Mouse (Mus musculus) midbrain, embryonic 13.5 days (tissue): ENCODE measurements around the gene Greb1. TPM values are rescaled to one million over a fixed set of nuclear protein-coding genes. Genes with fewer than 3 reads are reported as not detected.

Source experiments
- ATAC-seq: fragments of 200-750 bp; cut with Nextera tagmentation; 2 replicates; pipeline ENCODE4 v1.8.0; 2017; ENCODE audit warnings: mild to moderate bottlenecking, moderate TSS enrichment, moderate library complexity
- H3K27ac ChIP-seq: fragments of 300-500 bp; sonication (generic); 2 replicates; pipeline ENCODE4 v1.5.1; 2015; ENCODE audit warnings: inconsistent platforms, mild to moderate bottlenecking, moderate library complexity
- H3K27me3 ChIP-seq: fragments of 300-500 bp; sonication (generic); 2 replicates; pipeline ENCODE4 v1.6.1; 2015; ENCODE audit warnings: mild to moderate bottlenecking, inconsistent platforms
- H3K36me3 ChIP-seq: fragments of 300-500 bp; sonication (generic); 2 replicates; pipeline ENCODE4 v1.6.1; 2015; ENCODE audit warnings: mild to moderate bottlenecking, inconsistent platforms
- H3K4me1 ChIP-seq: fragments of 300-500 bp; sonication (generic); replicated peaks from 2 replicates; pipeline ENCODE4 v1.6.1; 2015; ENCODE audit warnings: inconsistent platforms
- H3K4me2 ChIP-seq: fragments of 300-500 bp; sonication (generic); replicated peaks from 2 replicates; pipeline ENCODE4 v1.6.1; 2015; ENCODE audit warnings: moderate library complexity, mild to moderate bottlenecking, inconsistent platforms
- H3K4me3 ChIP-seq: fragments of 300-500 bp; sonication (generic); replicated peaks from 2 replicates; pipeline ENCODE4 v1.5.1; 2015; ENCODE audit warnings: mild to moderate bottlenecking, inconsistent platforms
- H3K9ac ChIP-seq: fragments of 300-500 bp; sonication (generic); replicated peaks from 2 replicates; pipeline ENCODE4 v1.6.1; 2015; ENCODE audit warnings: mild to moderate bottlenecking, inconsistent platforms
- H3K9me3 ChIP-seq: fragments of 300-500 bp; sonication (generic); 2 replicates; pipeline ENCODE4 v1.6.1; 2016; ENCODE audit warnings: mild to moderate bottlenecking, inconsistent platforms
- WGBS: fragments of 180-500 bp; shearing (Covaris S2); methylation state at CpG from one replicate; pipeline ENCODE4 v1.1.7; 2015; 5-methylcytosine and 5-hydroxymethylcytosine counted together
- polyA plus RNA-seq: library from polyadenylated mRNA; unstranded; fragments of >200 nt; fragmentation: Nextera tagmentation; extraction: Ambion mirVana; gene quantifications from 2 replicates; pipeline ENCODE4 v1.2.1, GENCODE M21; 2015

The Greb1 gene
- polyA plus RNA-seq: 2.7 and 3.1 TPM in 2 replicates

DNA sequence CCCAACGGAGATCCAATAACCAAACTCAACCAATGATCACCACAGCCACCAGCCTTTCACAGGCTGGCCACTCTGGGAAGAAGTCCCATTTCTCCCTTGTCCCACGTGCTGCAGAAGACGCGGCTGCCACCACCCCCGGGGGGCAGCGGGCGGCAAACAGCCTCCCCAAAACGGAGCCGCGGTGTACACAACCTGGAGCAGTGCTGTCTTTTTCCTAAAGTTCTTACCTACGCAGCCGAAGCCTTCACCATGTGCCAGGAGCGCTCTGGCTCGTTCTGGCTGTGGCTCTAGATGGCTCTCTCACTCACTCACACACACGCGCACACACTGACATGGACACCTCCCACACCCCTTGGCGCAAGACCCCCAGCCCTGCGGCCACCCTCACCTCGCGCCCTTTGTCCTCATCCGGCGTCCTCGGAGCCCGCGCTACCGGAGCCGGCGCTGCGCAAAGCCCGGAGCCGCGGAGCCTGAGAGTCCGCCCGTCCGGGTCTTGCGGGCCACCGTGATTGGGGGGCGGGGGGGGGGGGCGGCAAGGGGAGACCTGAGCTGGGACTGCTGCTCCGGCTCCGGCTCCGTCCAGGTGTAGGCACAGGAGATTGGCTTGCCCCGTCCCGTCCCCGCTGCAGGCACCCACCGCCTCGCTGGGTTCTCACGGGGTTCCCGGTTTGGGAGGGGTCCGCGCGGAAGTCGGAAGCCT lies at the start of gene Greb1:
TSS of gene Greb1 (minus strand) at position 628 of the 700 bp plus-strand sequence.
- H3K9ac ChIP-seq: peak within 1 kb of the TSS; percentile 74
- 0 out of 2 replicates have a peak, but pooled peaks cover 3% of the 10 kb centered on the region for H3K27me3 ChIP-seq
- under 1% methylated on average over 52 of the region's 53 CpGs for WGBS
- peak within 1 kb of the TSS; percentile 92 for H3K4me2 ChIP-seq
- peaks cover 33% of the 10 kb centered on the region for H3K4me1 ChIP-seq
- peak within 1 kb of the TSS; percentile 67 for H3K4me3 ChIP-seq
- no peaks in the 10 kb centered on the region for H3K36me3 ChIP-seq
- peak; percentile 81 for ATAC-seq
- H3K9me3 ChIP-seq: no peaks in the 10 kb centered on the region
- no peak within 1 kb of the TSS for H3K27ac ChIP-seq

DNA sequence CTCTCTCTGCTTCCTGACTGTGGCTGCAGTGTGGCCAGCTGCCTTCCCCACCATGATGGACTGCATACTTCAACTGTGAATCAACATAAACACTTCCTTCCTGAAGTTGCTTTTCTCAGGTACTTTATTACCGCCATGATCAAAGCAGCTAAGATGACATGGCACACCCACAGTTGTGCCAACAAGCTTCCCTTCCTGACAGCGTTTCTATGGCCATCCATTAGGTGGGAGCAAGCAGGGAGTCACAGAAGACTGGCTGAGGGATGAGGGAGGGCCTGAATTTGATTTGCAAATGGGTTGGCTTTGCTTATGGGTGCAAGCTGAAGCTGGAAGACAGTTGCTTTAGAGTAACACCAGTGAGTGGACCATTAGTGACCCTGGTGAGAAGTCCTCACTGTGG lies 49.1 kb upstream of the Greb1 start:
- no peaks in the 10 kb centered on the region for H3K27me3 ChIP-seq
- no peak overlapping the region for H3K4me3 ChIP-seq
- no peak overlapping the region for H3K9ac ChIP-seq
- no peak for ATAC-seq
- WGBS: 78% methylated on average over 2 of the region's 2 CpGs
- no peak overlapping the region for H3K4me2 ChIP-seq
- H3K4me1 ChIP-seq: peaks cover 13% of the 10 kb centered on the region; the same call in 1 of the 2 replicates
- H3K36me3 ChIP-seq: no peaks in the 10 kb centered on the region
- no peaks in the 10 kb centered on the region for H3K9me3 ChIP-seq
- no peak overlapping the region for H3K27ac ChIP-seq

DNA sequence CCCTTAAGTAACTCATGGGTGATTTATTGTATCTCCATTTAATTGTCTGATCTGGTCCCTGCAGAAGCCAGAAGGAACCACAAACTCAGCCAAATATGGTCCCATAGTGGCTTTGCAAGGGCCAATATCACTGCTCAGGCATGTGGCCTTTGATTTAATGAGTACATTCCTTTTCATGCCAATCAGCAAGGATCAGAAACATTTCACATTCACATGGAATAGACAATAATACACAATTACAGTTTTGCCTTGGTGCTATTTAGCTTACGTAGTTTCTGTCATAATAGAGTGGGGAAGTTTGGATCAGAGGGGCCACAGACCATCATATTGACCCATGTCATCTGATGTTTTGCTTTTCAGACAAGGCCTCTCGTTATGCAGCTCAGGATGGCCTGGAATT lies 47.8 kb upstream of the Greb1 start:
- Histone ChIP-seq H3K4me3 (no peak overlapping the region), H3K9ac (no peak overlapping the region), H3K27me3 (no peaks in the 10 kb centered on the region), H3K27ac (no peak overlapping the region), H3K4me2 (no peak overlapping the region), H3K4me1 (peaks cover 8% of the 10 kb centered on the region; the same call in 1 of the 2 replicates), H3K36me3 (no peaks in the 10 kb centered on the region), H3K9me3 (no peaks in the 10 kb centered on the region)
- WGBS: 86% methylated on average over 2 of the region's 2 CpGs
- no peak for ATAC-seq

GRCm38 (mm10) chr12:16847204-16847792 lies 46.6 kb upstream of the Greb1 start:
- no peaks in the 10 kb centered on the region for H3K36me3 ChIP-seq
- H3K9ac ChIP-seq: no peak overlapping the region
- no peak overlapping the region for H3K4me2 ChIP-seq
- H3K9me3 ChIP-seq: no peaks in the 10 kb centered on the region
- WGBS: 92% methylated on average over 4 of the region's 4 CpGs
- peaks cover 8% of the 10 kb centered on the region; the same call in 1 of the 2 replicates for H3K4me1 ChIP-seq
- H3K4me3 ChIP-seq: no peak overlapping the region
- no peak overlapping the region for H3K27ac ChIP-seq
- ATAC-seq: no peak
- no peaks in the 10 kb centered on the region for H3K27me3 ChIP-seq

DNA sequence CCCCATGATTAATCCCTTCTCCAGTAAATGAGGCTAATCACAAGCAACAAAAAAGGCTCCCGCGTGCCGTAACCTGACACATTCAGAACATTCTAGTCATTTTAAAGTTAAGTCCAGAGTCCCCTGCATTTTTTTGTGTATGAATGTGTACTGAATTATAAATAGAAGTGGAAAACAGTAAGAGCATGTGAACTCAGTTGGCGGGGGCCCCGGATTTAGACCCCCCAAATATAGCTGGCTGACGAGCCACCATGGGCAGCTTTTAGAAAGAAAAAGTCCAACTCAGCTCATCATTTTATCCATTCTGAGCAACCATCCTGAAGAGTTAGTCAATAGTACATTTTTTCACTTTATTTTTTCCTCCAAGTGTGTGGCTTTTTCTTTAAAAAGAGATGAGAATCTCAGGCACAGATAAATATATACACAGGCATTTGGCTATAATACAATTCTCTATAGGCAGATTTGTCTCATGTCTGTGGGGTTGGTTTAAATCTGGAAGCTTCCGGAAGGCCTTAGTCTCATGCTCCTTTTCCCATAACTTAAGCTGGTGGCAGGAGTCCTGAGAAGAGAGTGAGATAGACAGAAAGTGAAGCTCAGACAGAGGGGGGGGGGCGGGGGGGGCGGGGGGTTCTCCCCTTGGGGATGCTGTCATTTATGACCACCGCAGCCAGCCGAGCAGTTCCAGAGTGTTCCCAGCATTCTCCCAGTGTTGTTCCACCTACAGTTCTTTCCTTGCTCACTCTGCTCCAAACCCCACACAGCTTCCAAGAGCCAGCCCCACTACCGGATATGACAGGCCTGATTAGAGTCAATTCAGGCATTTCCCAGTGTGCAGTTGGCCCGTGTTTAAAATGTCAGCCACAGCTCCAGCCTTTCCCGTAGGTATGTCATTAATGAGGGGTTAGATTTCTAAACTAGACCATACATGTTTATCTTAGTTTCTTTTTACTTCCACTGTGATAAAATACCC lies 44.2 kb upstream of the Greb1 start:
- WGBS: 69% methylated on average over 14 of the region's 14 CpGs
- H3K9ac ChIP-seq: no peak overlapping the region
- H3K9me3 ChIP-seq: no peaks in the 10 kb centered on the region
- no peaks in the 10 kb centered on the region for H3K27me3 ChIP-seq
- no peak for ATAC-seq
- no peaks in the 10 kb centered on the region for H3K36me3 ChIP-seq
- no peaks in the 10 kb centered on the region for H3K4me1 ChIP-seq
- H3K4me2 ChIP-seq: no peak overlapping the region
- H3K4me3 ChIP-seq: no peak overlapping the region
- H3K27ac ChIP-seq: no peak overlapping the region

DNA sequence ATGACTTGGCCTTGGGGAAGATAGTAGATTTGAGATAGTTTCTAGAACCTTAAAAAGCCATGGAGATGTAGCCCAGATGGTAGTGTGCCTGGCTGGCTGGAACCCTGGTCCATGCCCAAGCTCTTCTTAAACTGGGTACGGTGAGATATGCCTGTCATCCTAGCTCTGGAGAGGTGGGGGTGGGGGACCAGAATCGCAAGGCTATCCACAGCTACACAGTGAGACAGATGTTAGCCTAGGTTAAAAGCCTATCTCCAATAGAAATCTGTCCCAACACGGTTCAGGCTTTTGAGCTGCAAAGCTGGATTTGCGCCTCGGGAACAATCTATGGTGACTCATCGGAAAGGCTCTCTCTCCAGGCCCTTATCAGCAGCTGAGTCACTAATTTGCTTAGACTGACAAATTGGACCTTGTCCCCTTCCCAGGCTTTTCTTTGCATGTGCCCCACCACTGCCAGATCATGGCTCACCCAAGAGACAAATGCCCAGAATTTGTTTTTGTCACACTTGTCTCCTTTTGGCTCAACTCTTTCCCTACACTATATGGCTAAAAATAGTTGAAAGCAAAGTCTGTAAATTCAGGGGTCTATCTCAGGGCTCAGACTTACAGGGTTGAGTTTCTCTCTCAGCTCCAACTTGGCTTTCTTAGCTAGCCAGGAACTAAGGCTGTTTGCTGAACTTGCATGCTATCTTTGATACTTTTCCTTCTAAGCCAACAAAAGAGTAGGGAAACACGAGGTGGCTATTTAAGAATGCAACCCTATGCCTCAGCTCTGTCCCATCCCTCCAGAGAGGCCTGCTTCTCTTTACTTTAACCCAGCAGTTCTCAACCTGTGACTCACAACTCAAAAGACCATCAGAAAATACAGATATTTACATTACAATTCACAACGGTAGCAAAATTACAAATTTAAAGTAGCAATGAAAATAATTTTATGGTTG lies 40.4 kb upstream of the Greb1 start:
- 89% methylated on average over 8 of the region's 8 CpGs for WGBS
- no peaks in the 10 kb centered on the region for H3K4me1 ChIP-seq
- no peak overlapping the region for H3K4me2 ChIP-seq
- no peak overlapping the region for H3K4me3 ChIP-seq
- no peak overlapping the region for H3K9ac ChIP-seq
- no peaks in the 10 kb centered on the region for H3K36me3 ChIP-seq
- no peak for ATAC-seq
- H3K27me3 ChIP-seq: no peaks in the 10 kb centered on the region
- H3K9me3 ChIP-seq: 0 out of 2 replicates have a peak, but pooled peaks cover 7% of the 10 kb centered on the region
- no peak overlapping the region for H3K27ac ChIP-seq

DNA sequence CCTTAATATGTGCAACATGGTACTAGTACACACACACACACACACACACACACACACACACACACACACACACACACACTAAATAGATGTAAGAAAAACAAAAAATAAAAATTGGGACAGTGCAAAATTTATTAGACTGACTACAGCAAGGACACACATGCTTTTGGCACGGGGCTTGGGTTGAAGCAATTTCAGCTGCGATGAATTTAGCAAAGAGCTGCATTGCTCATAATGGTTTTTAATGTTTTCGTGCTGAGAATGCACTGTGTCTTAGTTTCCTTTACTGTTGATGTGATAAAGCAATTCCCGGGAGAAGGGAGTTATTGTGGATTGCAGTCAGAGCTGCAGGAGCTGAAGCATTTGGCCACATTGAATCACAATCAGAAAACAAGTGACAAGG lies 37.1 kb upstream of the Greb1 start:
- Histone ChIP-seq H3K4me2 (no peak overlapping the region), H3K4me1 (no peaks in the 10 kb centered on the region), H3K4me3 (no peak overlapping the region), H3K9me3 (0 out of 2 replicates have a peak, but pooled peaks cover 7% of the 10 kb centered on the region), H3K27me3 (no peaks in the 10 kb centered on the region), H3K27ac (no peak overlapping the region), H3K36me3 (no peaks in the 10 kb centered on the region), H3K9ac (no peak overlapping the region)
- ATAC-seq: no peak
- WGBS: 90% methylated on average over 4 of the region's 4 CpGs

- no peaks in the 10 kb centered on the region for H3K27me3 ChIP-seq
- 86% methylated on average over 9 of the region's 9 CpGs for WGBS
- no peaks in the 10 kb centered on the region for H3K36me3 ChIP-seq
- 0 out of 2 replicates have a peak, but pooled peaks cover 7% of the 10 kb centered on the region for H3K9me3 ChIP-seq
- H3K9ac ChIP-seq: no peak overlapping the region
- H3K4me1 ChIP-seq: no peaks in the 10 kb centered on the region
- no peak overlapping the region for H3K27ac ChIP-seq
- ATAC-seq: no peak
- H3K4me2 ChIP-seq: no peak overlapping the region
- H3K4me3 ChIP-seq: no peak overlapping the region
These were observed 35.5 kb upstream of the Greb1 start for GRCm38 (mm10) chr12:16836188-16836587.

GRCm38 (mm10) chr12:16834701-16835100 lies 34.0 kb upstream of the Greb1 start:
- H3K4me3 ChIP-seq: no peak overlapping the region
- no peaks in the 10 kb centered on the region for H3K27me3 ChIP-seq
- 82% methylated on average over 11 of the region's 11 CpGs for WGBS
- no peak overlapping the region for H3K27ac ChIP-seq
- no peak for ATAC-seq
- H3K9ac ChIP-seq: no peak overlapping the region
- H3K36me3 ChIP-seq: peaks cover 7% of the 10 kb centered on the region; the same call in 1 of the 2 replicates
- no peak overlapping the region for H3K4me2 ChIP-seq
- H3K9me3 ChIP-seq: 0 out of 2 replicates have a peak, but pooled peaks cover 7% of the 10 kb centered on the region
- no peaks in the 10 kb centered on the region for H3K4me1 ChIP-seq

GRCm38 (mm10) chr12:16831071-16831470 lies 30.4 kb upstream of the Greb1 start:
- ATAC-seq: no peak
- Histone ChIP-seq H3K27ac (no peak overlapping the region), H3K36me3 (peaks cover 36% of the 10 kb centered on the region), H3K4me2 (no peak overlapping the region), H3K9me3 (no peaks in the 10 kb centered on the region), H3K27me3 (no peaks in the 10 kb centered on the region), H3K4me3 (no peak overlapping the region), H3K4me1 (no peaks in the 10 kb centered on the region), H3K9ac (no peak overlapping the region)
- 96% methylated on average over 4 of the region's 4 CpGs for whole genome bisulfite sequencing

- H3K9ac ChIP-seq: no peak overlapping the region
- no peak overlapping the region for H3K27ac ChIP-seq
- ATAC-seq: no peak
- H3K4me3 ChIP-seq: no peak overlapping the region
- 88% methylated on average over 2 of the region's 2 CpGs for WGBS
- no peaks in the 10 kb centered on the region for H3K4me1 ChIP-seq
- no peak overlapping the region for H3K4me2 ChIP-seq
- H3K27me3 ChIP-seq: no peaks in the 10 kb centered on the region
- peaks cover 49% of the 10 kb centered on the region for H3K36me3 ChIP-seq
- H3K9me3 ChIP-seq: no peaks in the 10 kb centered on the region
These were observed 29.1 kb upstream of the Greb1 start for GRCm38 (mm10) chr12:16829785-16830184.
